Mouse (Mus musculus): ENCODE measurements around the gene Dapp1.

DNA sequence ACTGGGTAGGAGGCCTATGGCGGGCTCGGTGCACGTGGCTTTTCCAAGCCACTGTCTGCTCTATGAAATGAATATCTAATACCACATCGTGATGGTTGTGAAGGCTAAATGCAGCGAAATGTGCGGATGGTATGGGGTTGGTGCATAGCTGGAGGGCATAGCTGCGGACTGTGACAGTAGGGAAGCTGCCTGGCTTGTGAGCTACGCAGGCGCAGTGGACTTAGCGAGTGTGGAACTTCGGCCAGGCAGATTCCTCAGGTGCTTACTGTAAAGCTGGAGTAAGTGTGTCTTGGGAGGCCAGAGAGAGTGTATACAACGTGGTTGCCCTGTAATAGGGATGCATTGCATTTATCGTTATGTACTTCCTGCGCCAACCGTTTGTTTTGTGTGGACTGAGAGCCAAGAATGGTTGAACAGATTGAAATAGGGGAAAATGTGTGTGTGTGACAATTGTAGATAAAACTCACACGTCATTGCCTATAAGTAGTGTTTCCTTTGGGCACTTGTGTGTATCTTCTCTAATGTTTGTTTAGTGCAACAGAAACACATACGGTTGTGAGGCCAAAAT is 5.4 kb downstream of the Dapp1 start:
- TF ChIP-seq CTCF (IDR thresholded peaks at IDR 0.05; ENCODE audit: low read depth), result no peak
- TF ChIP-seq EP300 (IDR thresholded peaks at IDR 0.05; ENCODE audit: low read depth), result peak; percentile 44; the same call in 1 of the 2 replicates

Measured in liver, embryonic 14.5 days (tissue).